23 mouse cellular contexts compared by ENCODE assay signal in genomic region chr1:12612102-12612501, GRCm38 (mm10).
A peak's percentile ranks its signal among the peaks of the same experiment; 100 is the strongest.
DNase-seq lines count a peak whose midpoint lies in the region; ATAC-seq and TF ChIP-seq lines count a peak whose summit lies in the region.
"Had no signal": no experiment of that assay in that cellular context is flagged by ENCODE, and none has a peak within 500 bp of the region (broad histone marks: within the 10 kb centered on the region; RNA-seq: fewer than 3 reads in every experiment).

No protein-coding gene starts in this region.

- DNase-seq in gastrocnemius, adult 18-20 months (ENCODE audit: low spot score): peak; percentile 13
- DNase-seq in gastrocnemius, adult 8-10 months (ENCODE audit: low spot score in 2 of 2): no peak
- no peak for DNase-seq in limb, embryonic 14.5 days (ENCODE audit: low spot score)
- no peak for DNase-seq in limb, embryonic 10.5 days (ENCODE audit: low spot score)
- DNase-seq in NIH3T3 (ENCODE audit: low read depth): peak; percentile 71
- peak; percentile 18 for DNase-seq in skeletal muscle tissue, adult 2 months (ENCODE audit: low read depth, low spot score)
- DNase-seq in liver: no peak
- DNase-seq: cerebellum, adult 11-12 months; cerebellum, adult 9-10 months; cerebellum, postnatal 25 days; heart, adult 18-20 months; kidney, adult 11 months had no signal

- WGBS in limb, embryonic 14.5 days: 77% methylated on average over 4 of the region's 4 CpGs
- 93% methylated on average over 4 of the region's 4 CpGs for WGBS in limb, embryonic 10.5 days

- no peaks in the 10 kb centered on the region for H3K9me3 ChIP-seq in limb, embryonic 14.5 days (ENCODE audit: control insufficient read depth, low read length)
- H3K9me3 ChIP-seq in limb, embryonic 10.5 days (replicated peaks): no peaks in the 10 kb centered on the region
- H3K9me3 ChIP-seq: embryonic facial prominence, embryonic 12.5 days; forebrain, embryonic 12.5 days; G1E; heart, embryonic 10.5 days; heart, embryonic 15.5 days; hindbrain, embryonic 13.5 days had no signal

- H3K27me3 ChIP-seq in limb, embryonic 14.5 days (ENCODE audit: control insufficient read depth, insufficient read depth, low read length): no peaks in the 10 kb centered on the region
- no peaks in the 10 kb centered on the region for H3K27me3 ChIP-seq in limb, embryonic 10.5 days (ENCODE audit: low read depth, poor library complexity, severe bottlenecking)
- H3K27me3 ChIP-seq: embryonic facial prominence, embryonic 12.5 days; forebrain, embryonic 12.5 days; heart, embryonic 15.5 days; hindbrain, embryonic 13.5 days; Patski had no signal

- H3K4me1 ChIP-seq in limb, embryonic 14.5 days (ENCODE audit: control insufficient read depth, insufficient read depth, low read length): peaks cover 25% of the 10 kb centered on the region
- peaks cover 4% of the 10 kb centered on the region; the same call in 1 of the 2 replicates for H3K4me1 ChIP-seq in limb, embryonic 10.5 days
- H3K4me1 ChIP-seq: embryonic facial prominence, embryonic 12.5 days; heart, embryonic 15.5 days; hindbrain, embryonic 13.5 days had no signal

- no peaks in the 10 kb centered on the region for H3K36me3 ChIP-seq in limb, embryonic 14.5 days (ENCODE audit: control insufficient read depth, insufficient read depth, low read length)
- no peaks in the 10 kb centered on the region for H3K36me3 ChIP-seq in limb, embryonic 10.5 days
- H3K36me3 ChIP-seq: embryonic facial prominence, embryonic 12.5 days; forebrain, embryonic 12.5 days; G1E; heart, embryonic 10.5 days; heart, embryonic 15.5 days; hindbrain, embryonic 13.5 days had no signal

- no peak for ATAC-seq in limb, embryonic 14.5 days (ENCODE audit: low FRiP score, low read depth)
- ATAC-seq: activated CD4-positive, CD25-positive, alpha-beta regulatory T cell, adult 4 months; CD4-positive, CD25-positive, alpha-beta regulatory T cell, adult 4 months; forebrain, embryonic 16.5 days; hindbrain, postnatal 0 days; Patski had no signal

- H3K9ac ChIP-seq in limb, embryonic 14.5 days (ENCODE audit: low read depth, low read length, severe bottlenecking): no peak overlapping the region
- H3K9ac ChIP-seq: embryonic facial prominence, embryonic 12.5 days; forebrain, embryonic 12.5 days; heart, embryonic 15.5 days; hindbrain, embryonic 13.5 days had no signal

- no peak overlapping the region for H3K4me3 ChIP-seq in limb, embryonic 14.5 days (replicated peaks; ENCODE audit: low read length)
- no peak overlapping the region for H3K4me3 ChIP-seq in limb, embryonic 10.5 days
- H3K4me3 ChIP-seq: embryonic facial prominence, embryonic 12.5 days; forebrain, embryonic 12.5 days; heart, embryonic 10.5 days; heart, embryonic 15.5 days; hindbrain, embryonic 13.5 days had no signal

- H3K27ac ChIP-seq in limb, embryonic 14.5 days (replicated peaks; ENCODE audit: low read depth, low read length): 0 out of 2 replicates have a peak overlapping the region, but pooled peaks have one; percentile 4
- no peak overlapping the region for H3K27ac ChIP-seq in limb, embryonic 10.5 days
- H3K27ac ChIP-seq: embryonic facial prominence, embryonic 12.5 days; forebrain, embryonic 12.5 days; heart, embryonic 10.5 days; heart, embryonic 15.5 days; hindbrain, embryonic 13.5 days; hindbrain, postnatal 0 days had no signal

- no peak for TF ChIP-seq POLR2A in limb, embryonic 14.5 days (IDR thresholded peaks at IDR 0.05; ENCODE audit: borderline replicate concordance, extremely low read depth, insufficient read depth, insufficient read length)

- no peak overlapping the region for H3K4me2 ChIP-seq in limb, embryonic 14.5 days (replicated peaks; ENCODE audit: low read depth, low read length, severe bottlenecking)
- H3K4me2 ChIP-seq: embryonic facial prominence, embryonic 12.5 days; forebrain, embryonic 12.5 days; heart, embryonic 15.5 days; hindbrain, embryonic 13.5 days had no signal

Comparison
In these comparisons a context has a peak if more than half of its experiments do, and no peak if none do; other contexts are left out.
1. DNase-seq: peak in gastrocnemius, adult 18-20 months (single experiment), NIH3T3 (single experiment) and skeletal muscle tissue, adult 2 months (single experiment); none in gastrocnemius, adult 8-10 months (0 of 2), limb, embryonic 14.5 days (single experiment), limb, embryonic 10.5 days (single experiment) and liver (single experiment).